ENCODE assay signal across 19 mouse cellular contexts in the genomic region with DNA sequence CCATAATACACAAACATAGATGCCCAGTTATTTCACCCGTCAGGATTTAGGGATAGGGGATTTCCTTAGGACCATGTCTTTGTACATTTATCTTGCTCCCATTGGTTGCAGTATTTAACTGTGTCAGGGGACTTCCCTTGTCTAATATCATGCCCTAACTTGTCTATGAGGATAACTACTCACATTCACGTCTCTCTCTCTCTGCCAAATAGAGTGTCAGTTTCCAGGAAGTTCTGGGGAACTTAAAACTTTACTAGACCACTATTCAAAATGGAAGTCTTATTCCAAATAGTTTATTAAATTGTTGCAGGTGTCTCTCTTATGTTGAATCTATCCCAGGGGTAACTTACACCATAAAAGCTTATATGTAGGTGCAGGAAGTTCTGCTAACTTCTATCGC. TPM values are rescaled to one million over a fixed set of nuclear protein-coding genes. Genes with fewer than 3 reads are reported as not detected.
DNase-seq lines count a peak whose midpoint lies in the region; ATAC-seq and TF ChIP-seq lines count a peak whose summit lies in the region.
"Had no signal": no experiment of that assay in that cellular context is flagged by ENCODE, and none has a peak within 500 bp of the region (broad histone marks: within the 10 kb centered on the region; RNA-seq: fewer than 3 reads in every experiment).

No protein-coding gene starts in this region.

- peaks cover 4% of the 10 kb centered on the region for H3K79me2 ChIP-seq in CH12.LX (replicated peaks; ENCODE audit: control insufficient read depth, extremely low read depth, insufficient read depth, poor library complexity, severe bottlenecking)

- no peak overlapping the region for H3K9ac ChIP-seq in midbrain, embryonic 11.5 days (ENCODE audit: low read length)
- no peak overlapping the region for H3K9ac ChIP-seq in midbrain, embryonic 14.5 days (replicated peaks; ENCODE audit: low read length)
- H3K9ac ChIP-seq in CH12.LX (ENCODE audit: insufficient read depth, low read depth), result no peak overlapping the region

- no peak overlapping the region for H3K4me3 ChIP-seq in midbrain, embryonic 11.5 days (ENCODE audit: low read depth, low read length)
- no peak overlapping the region for H3K4me3 ChIP-seq in midbrain, embryonic 14.5 days (replicated peaks; ENCODE audit: low read depth, low read length)
- no peak overlapping the region for H3K4me3 ChIP-seq in CH12.LX (replicated peaks in 1 of 3; ENCODE audit: low read depth in 2 of 3, low read length in 2 of 3, poor library complexity in 1 of 3)

- no peak overlapping the region for H3K27ac ChIP-seq in midbrain, embryonic 11.5 days (ENCODE audit: low read depth, low read length)
- H3K27ac ChIP-seq in midbrain, embryonic 14.5 days (replicated peaks; ENCODE audit: low read depth, low read length), result no peak overlapping the region
- H3K27ac ChIP-seq in CH12.LX (ENCODE audit: insufficient read depth, low read depth), result peak overlapping the region; percentile 36

- in situ Hi-C loops in CH12.LX (cut with MboI; ENCODE audit: low pct_ligation_motif_present, low pct_unique_long_range_greater_than_20kb, low sequenced_read_pairs), result no loop called here

- no peak for ATAC-seq in midbrain, embryonic 11.5 days (ENCODE audit: low FRiP score)
- ATAC-seq in midbrain, embryonic 14.5 days (ENCODE audit: low FRiP score, low TSS enrichment), result no peak
- ATAC-seq: activated CD4-positive, CD25-positive, alpha-beta regulatory T cell, adult 4 months; CD4-positive, CD25-positive, alpha-beta regulatory T cell, adult 4 months; Patski had no signal

- no peak for TF ChIP-seq CTCF in CH12.LX (conservative IDR thresholded peaks at IDR 0.05 in 1 of 2, IDR thresholded peaks at IDR 0.05 in 1 of 2; ENCODE audit: low read depth in 2 of 2, low read length in 2 of 2)

- no peak for TF ChIP-seq POLR2A in CH12.LX (IDR thresholded peaks at IDR 0.05; ENCODE audit: low read depth, low read length)

- peak; percentile 72 for TF ChIP-seq EP300 in CH12.LX (IDR thresholded peaks at IDR 0.05; ENCODE audit: low read length)

- H3K9me3 ChIP-seq in midbrain, embryonic 11.5 days (ENCODE audit: control insufficient read depth, low read length), result no peaks in the 10 kb centered on the region
- H3K9me3 ChIP-seq in midbrain, embryonic 14.5 days (ENCODE audit: control insufficient read depth, low read length), result no peaks in the 10 kb centered on the region
- H3K9me3 ChIP-seq in CH12.LX (replicated peaks; ENCODE audit: low read length), result no peaks in the 10 kb centered on the region
- H3K9me3 ChIP-seq: G1E had no signal

- H3K4me2 ChIP-seq in midbrain, embryonic 11.5 days, result no peak overlapping the region
- H3K4me2 ChIP-seq in midbrain, embryonic 14.5 days (ENCODE audit: low read length), result no peak overlapping the region
- peak overlapping the region; percentile 36; the same call in 1 of the 2 replicates for H3K4me2 ChIP-seq in CH12.LX (ENCODE audit: insufficient read depth, low read depth, poor library complexity, severe bottlenecking)

- intact Hi-C loops in left cerebral cortex, postnatal 25 days (cut with DNase I), result no loop called here

- dilution Hi-C loops in CH12.LX (cut with MboI; ENCODE audit: extremely low pct_ligation_motif_present, extremely low pct_unique_long_range_greater_than_20kb, low sequenced_read_pairs), result no loop called here

- H3K4me1 ChIP-seq in midbrain, embryonic 11.5 days (ENCODE audit: control insufficient read depth, insufficient read depth, low read length), result no peaks in the 10 kb centered on the region
- no peaks in the 10 kb centered on the region for H3K4me1 ChIP-seq in midbrain, embryonic 14.5 days (ENCODE audit: control insufficient read depth, insufficient read depth, low read length)
- peaks cover 10 to 25% of the 10 kb centered on the region in 2 experiments for H3K4me1 ChIP-seq in CH12.LX (ENCODE audit: control insufficient read depth in 1 of 2, insufficient read depth in 2 of 2)

- 92% methylated on average over 3 of the region's 3 CpGs for WGBS in midbrain, embryonic 11.5 days
- 91% methylated on average over 3 of the region's 3 CpGs for WGBS in midbrain, embryonic 14.5 days

- DNase-seq in midbrain, embryonic 11.5 days (ENCODE audit: low spot score, missing footprints), result peak; percentile 44
- no peak for DNase-seq in midbrain, embryonic 14.5 days
- DNase-seq in CH12.LX (ENCODE audit: extremely low read depth), result peak; percentile 60
- no peak for DNase-seq in left cerebral cortex, postnatal 25 days (ENCODE audit: low spot score in 2 of 2)
- DNase-seq: adrenal gland, adult 2 months; adrenal gland, adult 8-10 months; adrenal gland, postnatal 10 days; adrenal gland, postnatal 14 days; adrenal gland, postnatal 25 days; adrenal gland, postnatal 36 days; B cell, adult 2 months; cerebellum, adult 11 months; cerebellum, adult 11-12 months; cerebellum, adult 18-20 months; cerebellum, adult 2 months had no signal

- peaks cover 14% of the 10 kb centered on the region for H3K36me3 ChIP-seq in midbrain, embryonic 11.5 days (ENCODE audit: control insufficient read depth, insufficient read depth, low read length)
- H3K36me3 ChIP-seq in midbrain, embryonic 14.5 days (ENCODE audit: control insufficient read depth, insufficient read depth, low read length), result peaks cover 86% of the 10 kb centered on the region
- peaks cover 54 to 92% of the 10 kb centered on the region in 2 experiments for H3K36me3 ChIP-seq in CH12.LX (replicated peaks in 1 of 2; ENCODE audit: control insufficient read depth in 1 of 2, insufficient read depth in 1 of 2, low read length in 1 of 2)

- no peak for TF ChIP-seq RAD21 in CH12.LX (IDR thresholded peaks at IDR 0.05; ENCODE audit: low read depth, low read length)

- no peaks in the 10 kb centered on the region for H3K27me3 ChIP-seq in midbrain, embryonic 11.5 days (ENCODE audit: control insufficient read depth, insufficient read depth, low read length)
- no peaks in the 10 kb centered on the region for H3K27me3 ChIP-seq in midbrain, embryonic 14.5 days (ENCODE audit: control insufficient read depth, insufficient read depth, low read length)
- H3K27me3 ChIP-seq in CH12.LX (replicated peaks), result no peaks in the 10 kb centered on the region
- H3K27me3 ChIP-seq: Patski had no signal

TF ChIP-seq in CH12.LX, 34 proteins besides CTCF, POLR2A, EP300 and RAD21 (continues in another document):
- peak; percentile 98 for TF ChIP-seq CHD1 (IDR thresholded peaks at IDR 0.05; ENCODE audit: low read depth, low read length)
- peak; percentile 55 for TF ChIP-seq ETS1 (conservative IDR thresholded peaks at IDR 0.05; ENCODE audit: low read depth, low read length)
- TF ChIP-seq ZNF384 (IDR thresholded peaks at IDR 0.05; ENCODE audit: low read depth, low read length), result peak; percentile 31; the same call in 1 of the 2 replicates
- TF ChIP-seq E2F4 (IDR thresholded peaks at IDR 0.05; ENCODE audit: insufficient replicate concordance, low read depth, low read length), result 0 out of 2 replicates have a peak, but pooled peaks have one; percentile 18
- TF ChIP-seq GABPA (IDR thresholded peaks at IDR 0.05; ENCODE audit: insufficient replicate concordance, low read depth, low read length), result no peak
- TF ChIP-seq MEF2A (IDR thresholded peaks at IDR 0.05; ENCODE audit: borderline replicate concordance, low read depth, low read length), result peak; percentile 70
- peak; percentile 58; the same call in 1 of the 2 replicates for TF ChIP-seq BHLHE40 (IDR thresholded peaks at IDR 0.05; ENCODE audit: low read depth, low read length)
- TF ChIP-seq POLR2AphosphoS2 (IDR thresholded peaks at IDR 0.05; ENCODE audit: low read depth, low read length), result no peak
- no peak for TF ChIP-seq MAX (IDR thresholded peaks at IDR 0.05; ENCODE audit: low read length)
- TF ChIP-seq IRF4 (IDR thresholded peaks at IDR 0.05; ENCODE audit: low read depth, low read length), result peak; percentile 78
- 0 out of 2 replicates have a peak, but pooled peaks have one; percentile 17 for TF ChIP-seq MAFK (IDR thresholded peaks at IDR 0.05; ENCODE audit: insufficient replicate concordance, low read length)

RNA-seq across cellular contexts. Expression of a gene that starts 26.0 kb away (rescaled TPM):
- 30.5 and 30.6 TPM in 2 replicates for polyA plus RNA-seq in midbrain, embryonic 11.5 days (2014; fragmentation: Nextera tagmentation; extraction: Ambion mirVana)
- polyA plus RNA-seq in midbrain, embryonic 14.5 days (2014; fragmentation: Nextera tagmentation; extraction: Ambion mirVana), result 23.1 and 26.7 TPM in 2 replicates
- 19.9 TPM in 2 replicates for total RNA-seq in CH12.LX (2012; rRNA removed)
- total RNA-seq in CH12.LX (2014; rRNA removed), result 20.5 and 21.5 TPM in 2 replicates
- 46.5 and 50.1 TPM in 2 replicates for polyA plus RNA-seq in CH12.LX (2012; ENCODE audit: insufficient read length, low read depth)
- total RNA-seq in left cerebral cortex, postnatal 25 days (2021), result 10 to 100 TPM; 28.1 to 34.1 TPM

RNA-seq across cellular contexts. Expression of a gene that starts 26.0 kb away (rescaled TPM):
- polyA plus RNA-seq in midbrain, embryonic 11.5 days (2014; fragmentation: Nextera tagmentation; extraction: Ambion mirVana), result 45.1 and 52.0 TPM in 2 replicates
- 31.2 and 37.8 TPM in 2 replicates for polyA plus RNA-seq in midbrain, embryonic 14.5 days (2014; fragmentation: Nextera tagmentation; extraction: Ambion mirVana)
- total RNA-seq in CH12.LX (2012; rRNA removed), result 61.8 and 76.0 TPM in 2 replicates
- total RNA-seq in CH12.LX (2014; rRNA removed), result 132 and 153 TPM in 2 replicates
- polyA plus RNA-seq in CH12.LX (2012; ENCODE audit: insufficient read length, low read depth), result 93.9 and 117 TPM in 2 replicates
- 10 to 100 TPM; 23.7 to 24.9 TPM for total RNA-seq in left cerebral cortex, postnatal 25 days (2021)

RNA-seq across cellular contexts. Expression of a gene that starts 44.5 kb away (rescaled TPM):
- polyA plus RNA-seq in midbrain, embryonic 11.5 days (2014; fragmentation: Nextera tagmentation; extraction: Ambion mirVana), result 142 and 144 TPM in 2 replicates
- 75.8 and 79.0 TPM in 2 replicates for polyA plus RNA-seq in midbrain, embryonic 14.5 days (2014; fragmentation: Nextera tagmentation; extraction: Ambion mirVana)
- total RNA-seq in CH12.LX (2012; rRNA removed) (1,722 and 2,105 TPM in 2 replicates), CH12.LX (2014; rRNA removed) (1,555 and 1,586 TPM in 2 replicates)
- 945 and 1,140 TPM in 2 replicates for polyA plus RNA-seq in CH12.LX (2012; ENCODE audit: insufficient read length, low read depth)
- total RNA-seq in left cerebral cortex, postnatal 25 days (2021), result 10 to 100 TPM; 63.4 to 79.0 TPM

RNA-seq across cellular contexts. Expression of a gene that starts 56.5 kb away (rescaled TPM):
- 345 and 375 TPM in 2 replicates for polyA plus RNA-seq in midbrain, embryonic 11.5 days (2014; fragmentation: Nextera tagmentation; extraction: Ambion mirVana)
- polyA plus RNA-seq in midbrain, embryonic 14.5 days (2014; fragmentation: Nextera tagmentation; extraction: Ambion mirVana), result 269 and 321 TPM in 2 replicates
- 717 and 896 TPM in 2 replicates for total RNA-seq in CH12.LX (2012; rRNA removed)
- total RNA-seq in CH12.LX (2014; rRNA removed), result 136 and 137 TPM in 2 replicates
- 691 and 791 TPM in 2 replicates for polyA plus RNA-seq in CH12.LX (2012; ENCODE audit: insufficient read length, low read depth)
- total RNA-seq in left cerebral cortex, postnatal 25 days (2021), result 100 to 1,000 TPM; 106 to 109 TPM

RNA-seq across cellular contexts. Expression of a gene that starts 56.7 kb away (rescaled TPM):
- polyA plus RNA-seq in midbrain, embryonic 11.5 days (2014; fragmentation: Nextera tagmentation; extraction: Ambion mirVana), result 200 and 215 TPM in 2 replicates
- 439 and 597 TPM in 2 replicates for polyA plus RNA-seq in midbrain, embryonic 14.5 days (2014; fragmentation: Nextera tagmentation; extraction: Ambion mirVana)
- total RNA-seq in CH12.LX (2012; rRNA removed), result 187 and 253 TPM in 2 replicates
- 443 and 488 TPM in 2 replicates for total RNA-seq in CH12.LX (2014; rRNA removed)
- 129 and 170 TPM in 2 replicates for polyA plus RNA-seq in CH12.LX (2012; ENCODE audit: insufficient read length, low read depth)
- 100 to 1,000 TPM; 119 TPM for total RNA-seq in left cerebral cortex, postnatal 25 days (2021)

Comparison
In these comparisons a context has a peak if more than half of its experiments do, and no peak if none do; other contexts are left out.
1. DNase-seq: peak in midbrain, embryonic 11.5 days (single experiment) and CH12.LX (single experiment); none in midbrain, embryonic 14.5 days (single experiment) and left cerebral cortex, postnatal 25 days (0 of 2).